Mouse (Mus musculus) CD4-positive naive resting alpha-beta T cell, adult 57 days (primary cell): ENCODE measurements around the gene F10. TPM values are rescaled to one million over a fixed set of nuclear protein-coding genes. Genes with fewer than 3 reads are reported as not detected.

Experiments used
- total RNA-seq: library from RNA; stranded (reverse); gene quantifications from one replicate; pipeline ENCODE4 v1.2.4, GENCODE M21; 2023

The F10 gene
- not detected for total RNA-seq

DNA sequence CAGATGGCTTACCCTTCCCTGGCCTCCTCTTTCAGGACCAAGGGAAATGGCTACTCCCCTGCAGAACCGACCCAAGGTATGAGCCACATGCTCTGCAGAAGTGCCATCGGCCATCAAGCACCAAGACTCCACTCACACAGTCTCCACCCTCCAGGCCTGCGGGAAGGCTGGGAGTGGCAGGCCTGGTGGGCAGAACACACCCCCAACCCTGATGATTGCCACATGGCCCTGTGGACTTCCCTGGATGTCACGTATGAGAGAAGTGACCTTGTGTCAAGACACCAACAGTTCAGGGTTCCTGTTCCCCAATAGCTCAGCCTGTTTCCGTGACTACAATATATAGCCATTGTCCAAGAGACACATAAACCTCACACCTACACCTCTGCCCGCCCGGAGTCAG lies at the start of gene F10:
Gene F10, plus strand, starts transcription at position 294 of the 400 bp plus-strand sequence.

DNA sequence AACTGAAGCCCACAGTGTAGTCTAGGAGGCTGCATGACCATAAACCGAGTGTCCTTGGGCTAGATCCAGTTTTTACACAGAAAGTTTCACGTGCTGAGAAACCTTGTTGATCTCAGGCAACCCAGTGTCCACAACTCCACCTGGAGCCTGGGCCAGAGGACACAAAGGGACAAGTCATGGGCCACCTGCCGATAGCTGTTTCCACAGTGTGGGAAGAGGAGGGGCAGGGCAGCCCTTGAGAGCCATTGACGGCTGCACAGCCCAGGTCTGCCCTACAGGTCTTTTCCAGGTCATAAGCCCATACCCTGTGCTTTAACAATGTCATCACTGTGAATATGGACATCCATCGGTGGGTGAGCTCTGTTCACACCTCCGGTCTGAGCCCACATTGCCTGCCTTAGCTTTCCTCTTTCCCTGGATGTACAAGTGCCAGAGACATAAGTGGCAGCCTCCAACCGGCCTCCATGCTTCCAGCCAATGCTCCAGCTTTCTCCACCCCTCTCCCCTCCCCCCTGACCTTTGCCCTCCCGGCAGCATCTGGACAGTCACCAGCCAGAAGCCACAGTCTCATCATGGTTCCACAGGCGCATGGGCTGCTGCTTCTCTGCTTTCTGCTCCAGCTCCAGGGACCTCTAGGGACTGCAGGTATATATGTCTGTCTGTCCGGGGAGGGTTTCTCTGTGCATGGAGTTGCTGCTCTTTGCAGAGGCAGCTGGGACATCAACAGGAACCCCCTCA lies 11.5 kb upstream of the F10 start, which contains the start of gene F7:
Gene F7, plus strand, starts transcription at position 548 of the 738 bp plus-strand sequence.

DNA sequence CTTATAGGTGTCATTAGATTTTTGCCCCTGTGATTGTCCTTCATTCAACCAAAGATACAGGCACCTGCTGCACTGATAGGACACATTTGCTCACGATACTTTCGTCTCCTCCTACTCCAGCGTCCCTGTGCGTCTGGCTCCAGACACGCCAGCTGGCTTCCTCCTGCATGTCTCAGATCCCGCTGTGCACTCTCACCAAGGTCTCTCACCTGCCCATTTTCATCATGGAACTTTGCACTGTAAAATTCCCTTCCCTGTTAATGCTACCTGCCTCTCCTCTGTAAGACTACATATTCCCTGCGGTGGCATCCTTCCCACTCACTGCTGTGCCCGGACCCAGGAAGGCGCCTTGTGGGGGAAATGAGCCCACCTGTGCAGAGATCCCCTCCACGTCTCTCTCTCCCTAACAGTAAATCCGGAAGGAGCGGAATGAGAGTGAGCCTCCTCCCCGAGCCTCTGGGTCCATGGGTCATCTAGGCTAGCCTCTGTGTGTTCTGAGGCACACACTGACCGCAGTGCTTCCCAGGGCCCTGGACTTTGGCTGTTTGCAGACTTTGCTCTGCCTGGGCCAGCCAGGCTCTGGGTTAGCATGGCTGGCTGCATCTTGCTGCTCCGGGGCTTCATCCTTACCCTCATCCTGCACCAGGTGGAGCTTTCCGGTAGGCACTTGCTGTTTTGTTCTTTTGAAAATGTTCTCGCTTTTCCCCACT lies 23.5 kb downstream of the F10 start, which contains the start of gene Proz:
Gene Proz, plus strand, starts transcription at position 474 of the 710 bp plus-strand sequence.

DNA sequence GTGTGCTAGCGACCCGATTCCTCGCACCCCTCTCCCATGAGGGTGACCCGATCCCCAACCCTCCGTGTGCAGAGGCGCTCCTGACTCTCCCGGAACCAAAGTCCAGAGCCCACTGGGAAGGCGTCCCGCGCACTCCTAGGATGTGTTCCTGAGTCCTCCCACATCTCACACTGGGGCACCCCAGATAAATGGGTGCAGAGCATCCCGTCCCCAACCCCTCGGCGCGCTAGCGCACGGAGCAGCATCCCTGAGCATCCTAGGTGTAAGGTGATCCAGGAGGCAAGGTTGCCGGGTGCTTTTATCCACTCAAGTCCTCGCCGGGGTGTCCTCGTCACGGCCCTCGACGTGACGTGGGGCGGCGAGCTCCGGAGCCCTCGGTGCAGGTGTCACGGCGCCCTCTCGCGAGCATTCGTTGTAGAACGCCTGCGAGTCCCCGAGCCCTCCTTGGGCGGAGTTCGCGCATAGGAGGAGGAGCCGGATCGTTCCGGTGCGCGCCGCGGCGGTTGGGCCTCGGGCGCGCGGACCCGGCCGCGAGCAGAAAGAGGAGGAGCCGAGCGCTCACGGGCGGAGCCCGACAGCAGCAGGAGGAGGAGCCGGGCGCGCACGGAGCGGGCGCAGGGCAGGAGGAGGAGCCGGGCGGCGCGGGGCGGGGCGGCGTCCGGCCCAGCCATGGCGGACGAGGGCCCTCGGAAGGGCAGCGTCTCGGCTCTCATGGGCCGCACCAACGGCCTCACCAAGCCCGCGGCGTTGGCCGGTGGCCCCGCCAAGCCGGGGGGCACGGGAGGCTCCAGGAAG lies 68.2 kb downstream of the F10 start, which contains the start of the genes Pcid2 and Cul4a:
Gene Pcid2, minus strand, starts transcription at position 373 of the 795 bp plus-strand sequence.
Gene Cul4a, plus strand, starts transcription at position 535 of the 795 bp plus-strand sequence.

Other genes starting within 250 kb of the F10 start
- gene Mcf2l, start 163.5 kb upstream of the F10 start, total RNA-seq: 0.38 TPM
- not detected for gene F7, start 11.3 kb upstream of the F10 start, total RNA-seq
- not detected for gene Proz, start 23.6 kb downstream of the F10 start, total RNA-seq
- 38.9 TPM for gene Pcid2, start 68.2 kb downstream of the F10 start, total RNA-seq
- 42.4 TPM for gene Cul4a, start 68.3 kb downstream of the F10 start, total RNA-seq
- gene Lamp1, start 121.9 kb downstream of the F10 start, total RNA-seq: 95.8 TPM
- gene Grtp1, start 163.3 kb downstream of the F10 start, total RNA-seq: not detected
- gene Adprhl1, start 216.9 kb downstream of the F10 start, total RNA-seq: not detected